Comparison of ENCODE assay signal across 39 mouse cellular contexts in genomic region chrX:102812311-102812710, GRCm38 (mm10). TPM values are rescaled to one million over a fixed set of nuclear protein-coding genes. Genes with fewer than 3 reads are reported as not detected.
"Had no signal": no experiment of that assay in that cellular context is flagged by ENCODE, and none has a peak within 500 bp of the region (broad histone marks: within the 10 kb centered on the region; RNA-seq: fewer than 3 reads in every experiment).

No protein-coding gene starts in this region.

- H3K4me1 ChIP-seq: embryonic facial prominence, embryonic 10.5 days; embryonic facial prominence, embryonic 12.5 days; embryonic facial prominence, embryonic 13.5 days; embryonic facial prominence, embryonic 15.5 days; forebrain, embryonic 10.5 days; forebrain, embryonic 12.5 days; forebrain, embryonic 13.5 days; forebrain, embryonic 15.5 days; heart, embryonic 10.5 days had no signal

- ATAC-seq: forebrain, embryonic 13.5 days; forebrain, embryonic 14.5 days; forebrain, embryonic 15.5 days; forebrain, embryonic 16.5 days; forebrain, postnatal 0 days had no signal

- H3K4me3 ChIP-seq: embryonic facial prominence, embryonic 10.5 days; embryonic facial prominence, embryonic 12.5 days; embryonic facial prominence, embryonic 13.5 days; embryonic facial prominence, embryonic 15.5 days; erythroblast, embryonic 14.5 days; forebrain, embryonic 10.5 days; forebrain, embryonic 12.5 days; forebrain, embryonic 13.5 days; forebrain, embryonic 15.5 days; gastrocnemius, adult 2 months; heart, adult 2 months; heart, embryonic 10.5 days had no signal

- H3K27ac ChIP-seq: embryonic facial prominence, embryonic 10.5 days; embryonic facial prominence, embryonic 12.5 days; embryonic facial prominence, embryonic 13.5 days; embryonic facial prominence, embryonic 15.5 days; forebrain, embryonic 10.5 days; forebrain, embryonic 12.5 days; forebrain, embryonic 13.5 days; forebrain, embryonic 15.5 days; gastrocnemius, adult 2 months; heart, adult 2 months; heart, embryonic 10.5 days had no signal

- DNase-seq: cerebellum, adult 8-10 months; cerebellum, adult 9-10 months; cerebellum, adult 9-11 months; cerebellum, postnatal 10 days; cerebellum, postnatal 14 days; cerebellum, postnatal 25 days; cerebellum, postnatal 36 days; embryo, embryonic 11 days; forebrain, postnatal 0 days; gastrocnemius, adult 2 months; gastrocnemius, postnatal 10 days; gastrocnemius, postnatal 14 days; gastrocnemius, postnatal 25 days; gastrocnemius, postnatal 36 days; heart, adult 2 months had no signal

- H3K27me3 ChIP-seq: embryonic facial prominence, embryonic 12.5 days; embryonic facial prominence, embryonic 15.5 days; forebrain, embryonic 15.5 days had no signal

- H3K9ac ChIP-seq: embryonic facial prominence, embryonic 12.5 days; embryonic facial prominence, embryonic 13.5 days; embryonic facial prominence, embryonic 15.5 days; forebrain, embryonic 12.5 days; forebrain, embryonic 13.5 days; forebrain, embryonic 15.5 days; forebrain, postnatal 0 days had no signal

- H3K9me3 ChIP-seq: embryonic facial prominence, embryonic 10.5 days; embryonic facial prominence, embryonic 12.5 days; embryonic facial prominence, embryonic 13.5 days; embryonic facial prominence, embryonic 15.5 days; forebrain, embryonic 10.5 days; forebrain, embryonic 12.5 days; forebrain, embryonic 13.5 days; forebrain, embryonic 15.5 days; heart, embryonic 10.5 days had no signal

- H3K36me3 ChIP-seq: embryonic facial prominence, embryonic 10.5 days; embryonic facial prominence, embryonic 12.5 days; embryonic facial prominence, embryonic 13.5 days; embryonic facial prominence, embryonic 15.5 days; forebrain, embryonic 10.5 days; forebrain, embryonic 12.5 days; forebrain, embryonic 15.5 days; heart, embryonic 10.5 days had no signal

- H3K4me2 ChIP-seq: embryonic facial prominence, embryonic 12.5 days; embryonic facial prominence, embryonic 13.5 days; embryonic facial prominence, embryonic 15.5 days; forebrain, embryonic 12.5 days; forebrain, embryonic 13.5 days; forebrain, embryonic 15.5 days had no signal

RNA-seq across cellular contexts. Expression of gene Dmrtc1c1, which starts 9.5 kb away (rescaled TPM):
- total RNA-seq: common myeloid progenitor, adult 5-6 weeks; forebrain, postnatal 0 days; gastrocnemius, adult 18-20 months; gastrocnemius, adult 2 months; gastrocnemius, adult 8-10 months; gastrocnemius, postnatal 10 days; gastrocnemius, postnatal 14 days; gastrocnemius, postnatal 25 days; gastrocnemius, postnatal 36 days; gastrocnemius, postnatal 4 days; granulocyte monocyte progenitor cell, adult 5-6 weeks; heart, adult 2 months; heart, adult 8-10 months had no signal
- polyA plus RNA-seq: cortical plate, adult 2 months; embryonic facial prominence, embryonic 10.5 days; embryonic facial prominence, embryonic 11.5 days; embryonic facial prominence, embryonic 12.5 days; embryonic facial prominence, embryonic 13.5 days; embryonic facial prominence, embryonic 14.5 days; embryonic facial prominence, embryonic 15.5 days; erythroblast, embryonic 14.5 days; forebrain, embryonic 10.5 days; forebrain, embryonic 11.5 days; forebrain, embryonic 12.5 days; forebrain, embryonic 13.5 days; forebrain, embryonic 14.5 days; forebrain, embryonic 15.5 days; forebrain, embryonic 16.5 days; forebrain, postnatal 0 days; frontal cortex, adult 2 months; gonadal fat pad, adult 2 months; heart, adult 2 months; heart, embryonic 10.5 days had no signal

RNA-seq across cellular contexts. Expression of gene Dmrtc1c2, which starts 42.1 kb away (rescaled TPM):
- total RNA-seq: common myeloid progenitor, adult 5-6 weeks; forebrain, postnatal 0 days; gastrocnemius, adult 18-20 months; gastrocnemius, adult 2 months; gastrocnemius, adult 8-10 months; gastrocnemius, postnatal 10 days; gastrocnemius, postnatal 14 days; gastrocnemius, postnatal 25 days; gastrocnemius, postnatal 36 days; gastrocnemius, postnatal 4 days; granulocyte monocyte progenitor cell, adult 5-6 weeks; heart, adult 2 months; heart, adult 8-10 months had no signal
- polyA plus RNA-seq: cortical plate, adult 2 months; embryonic facial prominence, embryonic 10.5 days; embryonic facial prominence, embryonic 11.5 days; embryonic facial prominence, embryonic 12.5 days; embryonic facial prominence, embryonic 13.5 days; embryonic facial prominence, embryonic 14.5 days; embryonic facial prominence, embryonic 15.5 days; erythroblast, embryonic 14.5 days; forebrain, embryonic 10.5 days; forebrain, embryonic 11.5 days; forebrain, embryonic 12.5 days; forebrain, embryonic 13.5 days; forebrain, embryonic 14.5 days; forebrain, embryonic 15.5 days; forebrain, embryonic 16.5 days; forebrain, postnatal 0 days; frontal cortex, adult 2 months; heart, adult 2 months; heart, embryonic 10.5 days had no signal

RNA-seq across cellular contexts. Expression of gene 1700031F05Rik, which starts 55.5 kb away (rescaled TPM):
- total RNA-seq: common myeloid progenitor, adult 5-6 weeks; forebrain, postnatal 0 days; gastrocnemius, adult 18-20 months; gastrocnemius, adult 2 months; gastrocnemius, adult 8-10 months; gastrocnemius, postnatal 10 days; gastrocnemius, postnatal 14 days; gastrocnemius, postnatal 25 days; gastrocnemius, postnatal 36 days; gastrocnemius, postnatal 4 days; granulocyte monocyte progenitor cell, adult 5-6 weeks; heart, adult 2 months; heart, adult 8-10 months had no signal
- polyA plus RNA-seq: cortical plate, adult 2 months; embryonic facial prominence, embryonic 10.5 days; embryonic facial prominence, embryonic 11.5 days; embryonic facial prominence, embryonic 12.5 days; embryonic facial prominence, embryonic 13.5 days; embryonic facial prominence, embryonic 14.5 days; embryonic facial prominence, embryonic 15.5 days; erythroblast, embryonic 14.5 days; forebrain, embryonic 10.5 days; forebrain, embryonic 11.5 days; forebrain, embryonic 12.5 days; forebrain, embryonic 13.5 days; forebrain, embryonic 14.5 days; forebrain, embryonic 15.5 days; forebrain, embryonic 16.5 days; forebrain, postnatal 0 days; frontal cortex, adult 2 months; heart, adult 2 months; heart, embryonic 10.5 days had no signal
